Mouse (Mus musculus) layer of hippocampus, adult 6 months (tissue): ENCODE results near the gene Gfap. TPM values are rescaled to one million over a fixed set of nuclear protein-coding genes. Genes with fewer than 3 reads are reported as not detected.

Experiments used
- long read RNA-seq, 2 experiments: library from polyadenylated mRNA; unstranded; transcript quantifications; one replicate each; pipeline ENCODE4 v2.0.0; 2019 to 2020
- polyA plus RNA-seq: library from polyadenylated mRNA; unstranded; fragments of <200 nt; fragmentation: Nextera tagmentation; gene quantifications from 2 replicates; pipeline ENCODE4 v1.2.3, GENCODE M21; 2021

Gene Gfap
- 135 and 164 TPM in 2 replicates for polyA plus RNA-seq
- long read RNA-seq, experiment 1, transcript Gfap-201 (9 exons, 2,648 nt) = major isoform, 186 of 290 reads
- long read RNA-seq, experiment 1, transcript Gfap-202 (8 exons, 2,600 nt) = minor isoform, 23 of 290 reads
- long read RNA-seq, experiment 1, partial matches to known transcripts = 68 of 290 reads
- long read RNA-seq, experiment 1, other reads (novel, unspliced or antisense) = 13 of 290 reads
- long read RNA-seq, experiment 2, transcript Gfap-201 (9 exons, 2,648 nt) = major isoform, 864 of 1,077 reads
- long read RNA-seq, experiment 2, transcript Gfap-202 (8 exons, 2,600 nt) = minor isoform, 91 of 1,077 reads
- long read RNA-seq, experiment 2, partial matches to known transcripts = 65 of 1,077 reads
- long read RNA-seq, experiment 2, other reads (novel, unspliced or antisense) = 57 of 1,077 reads

GRCm38 (mm10) chr11:102900763-102901162, at the start of gene Gfap:
Gene Gfap (minus strand): TSS chr11:102900912.

DNA sequence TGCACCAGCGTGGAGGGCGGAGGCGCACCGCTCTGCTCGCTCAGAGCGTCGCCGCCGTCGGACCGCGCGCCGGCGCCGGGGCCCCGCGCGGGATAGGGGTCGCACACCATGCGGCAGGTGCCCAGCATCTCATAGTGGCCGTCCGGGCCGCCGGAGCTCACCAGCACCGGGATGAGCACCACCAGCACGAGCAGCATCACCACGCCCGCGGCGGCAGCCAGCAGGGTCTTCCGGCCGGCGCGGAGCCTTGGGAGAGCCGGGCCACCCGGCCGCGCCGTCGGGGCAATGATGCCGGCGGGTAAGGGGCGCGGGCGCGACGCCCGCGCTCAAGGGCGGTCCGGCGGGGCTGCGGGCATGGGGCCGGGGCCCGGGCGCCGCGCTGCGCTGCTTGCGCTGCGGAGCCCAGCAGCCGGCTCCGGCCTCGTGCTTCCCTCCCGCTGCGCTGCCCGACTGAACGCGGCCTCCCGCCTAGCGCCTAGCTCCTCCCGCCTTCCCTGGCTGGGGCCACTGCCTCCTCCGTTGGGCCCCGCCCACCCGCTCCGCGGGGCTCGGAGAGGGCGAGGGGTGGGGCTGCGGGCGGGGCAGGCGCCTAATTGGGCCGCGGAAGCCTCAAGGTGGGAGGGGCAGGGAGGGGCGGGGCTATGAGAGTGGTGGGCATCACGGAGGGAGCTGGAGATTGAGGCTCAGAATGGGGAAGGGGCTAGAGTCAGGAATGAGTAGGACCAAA, 45.7 kb upstream of the Gfap start, which contains the start of gene C1ql1:
Gene C1ql1 (minus strand): TSS at position 424 of the 727 bp plus-strand sequence.

GRCm38 (mm10) chr11:102924557-102925350, 24.0 kb upstream of the Gfap start, which contains the start of gene Kif18b:
Gene Kif18b (minus strand): TSS chr11:102925124.

GRCm38 (mm10) chr11:102884616-102885219, 16.0 kb downstream of the Gfap start, which contains the start of gene Fam187a:
Gene Fam187a (plus strand): TSS chr11:102885169.

GRCm38 (mm10) chr11:102880585-102881313, 20.0 kb downstream of the Gfap start, which contains the start of the genes Eftud2 and Ccdc103:
Gene Eftud2 (minus strand): TSS chr11:102880985.
Gene Ccdc103 (plus strand): TSS chr11:102881204.

Other genes starting within 250 kb of the Gfap start
- gene Meioc, start 237.2 kb downstream of the Gfap start, polyA plus RNA-seq = 0.04 and 0.06 TPM in 2 replicates
- 36.4 and 37.0 TPM in 2 replicates for gene Ccdc43, start 203.1 kb downstream of the Gfap start, polyA plus RNA-seq
- gene Adam11, start 139.5 kb downstream of the Gfap start, polyA plus RNA-seq = 28.1 and 30.5 TPM in 2 replicates
- gene Gjc1, start 81.2 kb downstream of the Gfap start, polyA plus RNA-seq = 0.64 and 1.4 TPM in 2 replicates
- 9.8 and 13.4 TPM in 2 replicates for gene Higd1b, start 65.1 kb downstream of the Gfap start, polyA plus RNA-seq
- 64.9 and 69.3 TPM in 2 replicates for gene Eftud2, start 19.9 kb downstream of the Gfap start, polyA plus RNA-seq
- gene Ccdc103, start 19.7 kb downstream of the Gfap start, polyA plus RNA-seq = 5.6 and 6.7 TPM in 2 replicates
- gene Fam187a, start 15.7 kb downstream of the Gfap start, polyA plus RNA-seq = 0.18 TPM in 1 of 2 replicates, not detected in the other
- 0.04 TPM in 1 of 2 replicates, not detected in the other for gene Kif18b, start 24.2 kb upstream of the Gfap start, polyA plus RNA-seq
- gene C1ql1, start 45.8 kb upstream of the Gfap start, polyA plus RNA-seq = 1.5 and 1.6 TPM in 2 replicates
- 331 and 373 TPM in 2 replicates for gene Nmt1, start 127.3 kb upstream of the Gfap start, polyA plus RNA-seq
- gene Dcakd, start 127.4 kb upstream of the Gfap start, polyA plus RNA-seq = 30.5 and 36.4 TPM in 2 replicates
- 2.1 and 3.0 TPM in 2 replicates for gene Plcd3, start 200.7 kb upstream of the Gfap start, polyA plus RNA-seq
- 42.3 and 42.4 TPM in 2 replicates for gene Acbd4, start 200.8 kb upstream of the Gfap start, polyA plus RNA-seq
- 8.4 and 9.1 TPM in 2 replicates for gene Hexim1, start 215.3 kb upstream of the Gfap start, polyA plus RNA-seq
- 5.6 and 6.3 TPM in 2 replicates for gene Hexim2, start 231.5 kb upstream of the Gfap start, polyA plus RNA-seq